Mouse (Mus musculus): Measurements from ENCODE around the gene Magt1. TPM values are rescaled to one million over a fixed set of nuclear protein-coding genes. Genes with fewer than 3 reads are reported as not detected.

Magt1 gene
- total RNA-seq (2023), result 10 to 100 TPM; 26.5 to 36.6 TPM

GRCm38 (mm10) chrX:106011465-106012159 is at the start of gene Magt1:
TSS of gene Magt1 (minus strand) at chrX:106011906.

GRCm38 (mm10) chrX:106026418-106027342 is 15.0 kb upstream of the Magt1 start, which contains the start of gene Atp7a:
TSS of gene Atp7a (plus strand) at chrX:106027276.

GRCm38 (mm10) chrX:106015571-106016322 is 4.0 kb upstream of the Magt1 start, which contains the start of gene Cox7b:
TSS of gene Cox7b (plus strand) at chrX:106015700.

GRCm38 (mm10) chrX:105928861-105929477 is 82.7 kb downstream of the Magt1 start, which contains the start of gene Atrx:
TSS of gene Atrx (minus strand) at chrX:105929403.

Other genes starting within 250 kb of the Magt1 start
- not detected for gene Fgf16, start 247.6 kb downstream of the Magt1 start, total RNA-seq (2023)
- 100 to 1,000 TPM; 122 to 128 TPM for gene Atrx, start 82.5 kb downstream of the Magt1 start, total RNA-seq (2023)
- 100 to 1,000 TPM; 101 to 112 TPM for gene Cox7b, start 3.8 kb upstream of the Magt1 start, total RNA-seq (2023)
- 10 to 100 TPM; 28.9 to 29.7 TPM for gene Atp7a, start 15.4 kb upstream of the Magt1 start, total RNA-seq (2023)
- 100 to 1,000 TPM; 138 to 152 TPM for gene Tlr13, start 131.3 kb upstream of the Magt1 start, total RNA-seq (2023)
- 100 to 1,000 TPM; 294 to 295 TPM for gene Pgk1, start 175.2 kb upstream of the Magt1 start, total RNA-seq (2023)
- 1 to 10 TPM; 1.2 to 1.3 TPM for gene Taf9b, start 209.3 kb upstream of the Magt1 start, total RNA-seq (2023)
- not detected for gene Fnd3c2, start 243.5 kb upstream of the Magt1 start, total RNA-seq (2023)